ENCODE assay signal across 9 mouse cellular contexts in the genomic region with DNA sequence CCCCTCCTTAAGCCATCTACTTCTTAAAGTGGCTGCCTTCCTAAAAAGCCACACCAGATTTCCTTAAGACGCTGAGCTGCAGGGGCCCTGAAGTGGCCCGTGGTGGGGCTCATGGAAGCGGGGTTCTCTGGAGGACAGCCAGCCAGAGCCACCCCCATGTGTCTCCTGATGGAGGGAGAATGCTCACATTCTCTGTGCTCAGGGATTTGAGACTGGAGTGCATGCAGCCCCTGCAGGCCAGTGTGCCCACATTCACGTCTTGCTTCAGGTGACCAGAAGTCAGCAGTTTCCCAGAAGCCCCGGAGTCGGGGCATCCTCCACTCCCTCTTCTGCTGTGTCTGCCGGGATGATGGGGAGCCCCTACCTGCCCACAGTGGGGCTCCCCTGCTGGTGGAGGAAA. TPM values are rescaled to one million over a fixed set of nuclear protein-coding genes. Genes with fewer than 3 reads are reported as not detected.
A peak's percentile ranks its signal among the peaks of the same experiment; 100 is the strongest.
DNase-seq lines count a peak whose midpoint lies in the region; ATAC-seq lines count a peak whose summit lies in the region.
"Had no signal": no experiment of that assay in that cellular context is flagged by ENCODE, and none has a peak within 500 bp of the region (broad histone marks: within the 10 kb centered on the region; RNA-seq: fewer than 3 reads in every experiment).

No protein-coding gene starts in this region.

- H3K4me2 ChIP-seq in heart, embryonic 14.5 days (ENCODE audit: low read length), result peak overlapping the region; percentile 99
- H3K4me2 ChIP-seq in hindbrain, embryonic 14.5 days (replicated peaks), result peak overlapping the region; percentile 95
- H3K4me2 ChIP-seq in midbrain, embryonic 13.5 days (replicated peaks), result peak overlapping the region; percentile 95

- DNase-seq in heart, adult 18-20 months, result no peak
- DNase-seq in hindbrain, embryonic 14.5 days (ENCODE audit: low spot score), result no peak
- no peak for DNase-seq in gastrocnemius, postnatal 14 days
- no peak for DNase-seq in right cerebral cortex, adult 2 months (ENCODE audit: low spot score in 2 of 2)

- H3K9ac ChIP-seq in heart, embryonic 14.5 days (ENCODE audit: low read length), result peak overlapping the region; percentile 100
- peak overlapping the region; percentile 81; the same call in 1 of the 2 replicates for H3K9ac ChIP-seq in hindbrain, embryonic 14.5 days
- H3K9ac ChIP-seq in midbrain, embryonic 13.5 days (replicated peaks), result peak overlapping the region; percentile 83

- H3K4me3 ChIP-seq in heart, embryonic 14.5 days (ENCODE audit: control insufficient read depth in 1 of 2, insufficient read depth in 1 of 2, low read depth in 1 of 2, low read length in 2 of 2), result peak overlapping the region; percentile 89 to 95
- H3K4me3 ChIP-seq in brown adipose tissue, adult 24 weeks (ENCODE audit: insufficient read depth, low read depth, low read length), result peak overlapping the region; percentile 99
- peak overlapping the region; percentile 91 for H3K4me3 ChIP-seq in hindbrain, embryonic 14.5 days (replicated peaks; ENCODE audit: low read length)
- peak overlapping the region; percentile 88 for H3K4me3 ChIP-seq in midbrain, embryonic 13.5 days (replicated peaks)

- ATAC-seq in heart, embryonic 14.5 days (ENCODE audit: insufficient number of reproducible peaks, insufficient read depth, low FRiP score, low read depth), result no peak
- ATAC-seq in hindbrain, embryonic 14.5 days (ENCODE audit: low FRiP score), result no peak
- ATAC-seq in midbrain, embryonic 13.5 days, result no peak
- ATAC-seq in activated CD4-positive, CD25-positive, alpha-beta regulatory T cell, adult 4 months, result no peak

- peaks cover 26% of the 10 kb centered on the region for H3K36me3 ChIP-seq in heart, embryonic 14.5 days (ENCODE audit: control insufficient read depth, insufficient read depth, low read length)
- H3K36me3 ChIP-seq in hindbrain, embryonic 14.5 days (replicated peaks; ENCODE audit: control insufficient read depth, insufficient read depth), result peaks cover 12% of the 10 kb centered on the region; the same call in 1 of the 2 replicates
- peaks cover 20% of the 10 kb centered on the region for H3K36me3 ChIP-seq in midbrain, embryonic 13.5 days

- no peaks in the 10 kb centered on the region for H3K9me3 ChIP-seq in heart, embryonic 14.5 days (ENCODE audit: control insufficient read depth, low read length)
- H3K9me3 ChIP-seq in hindbrain, embryonic 14.5 days (ENCODE audit: control insufficient read depth, low read length), result no peaks in the 10 kb centered on the region
- H3K9me3 ChIP-seq in midbrain, embryonic 13.5 days, result no peaks in the 10 kb centered on the region

- H3K27ac ChIP-seq in heart, embryonic 14.5 days (replicated peaks in 1 of 2; ENCODE audit: control insufficient read depth in 1 of 2, insufficient read depth in 1 of 2, low read depth in 2 of 2, low read length in 2 of 2), result peak overlapping the region in 1 of 2 experiments; percentile 100; a peak in 2 of 4 replicates
- H3K27ac ChIP-seq in brown adipose tissue, adult 24 weeks (replicated peaks; ENCODE audit: low read depth, low read length), result no peak overlapping the region; the same call in 1 of the 2 replicates
- no peak overlapping the region for H3K27ac ChIP-seq in hindbrain, embryonic 14.5 days
- no peak overlapping the region for H3K27ac ChIP-seq in midbrain, embryonic 13.5 days

- H3K27me3 ChIP-seq in heart, embryonic 14.5 days (ENCODE audit: control insufficient read depth, insufficient read depth, low read length), result no peaks in the 10 kb centered on the region
- peaks cover 15% of the 10 kb centered on the region for H3K27me3 ChIP-seq in hindbrain, embryonic 14.5 days (ENCODE audit: control insufficient read depth, insufficient read depth, low read length)
- peaks cover 28% of the 10 kb centered on the region for H3K27me3 ChIP-seq in midbrain, embryonic 13.5 days

- intact Hi-C loops in gastrocnemius, postnatal 14 days (cut with DNase I; ENCODE audit: low total_unique reads), result no loop called here

- 49% methylated on average over 7 of the region's 7 CpGs for WGBS in heart, embryonic 14.5 days
- WGBS in hindbrain, embryonic 14.5 days, result 42% methylated on average over 7 of the region's 7 CpGs
- WGBS in midbrain, embryonic 13.5 days, result 37% methylated on average over 7 of the region's 7 CpGs

- H3K4me1 ChIP-seq in heart, embryonic 14.5 days (ENCODE audit: control insufficient read depth in 2 of 2, insufficient read depth in 2 of 2, low read length in 2 of 2), result peaks cover 19 to 33% of the 10 kb centered on the region in 2 experiments
- H3K4me1 ChIP-seq in brown adipose tissue, adult 24 weeks (ENCODE audit: control insufficient read depth, insufficient read depth, insufficient read length, low read length), result peaks cover 5% of the 10 kb centered on the region; the same call in 1 of the 2 replicates
- peaks cover 17% of the 10 kb centered on the region for H3K4me1 ChIP-seq in hindbrain, embryonic 14.5 days (replicated peaks; ENCODE audit: control insufficient read depth, insufficient read depth, low read length)
- peaks cover 50% of the 10 kb centered on the region for H3K4me1 ChIP-seq in midbrain, embryonic 13.5 days (replicated peaks)

RNA-seq across cellular contexts. Expression of a gene that starts 1.7 kb away (rescaled TPM):
- 67.3 and 67.8 TPM in 2 replicates for polyA plus RNA-seq in heart, embryonic 14.5 days (2014; fragmentation: Nextera tagmentation; extraction: Ambion mirVana)
- total RNA-seq in heart, adult 18-20 months (2021), result 100 to 1,000 TPM; 107 to 116 TPM
- polyA plus RNA-seq in brown adipose tissue, adult 24 weeks (2012; ENCODE audit: insufficient read depth, insufficient read length, missing spikeins), result 66.8 and 98.0 TPM in 2 replicates
- polyA plus RNA-seq in hindbrain, embryonic 14.5 days (2014; fragmentation: Nextera tagmentation; extraction: Ambion mirVana), result 20.3 and 20.8 TPM in 2 replicates
- polyA plus RNA-seq in midbrain, embryonic 13.5 days (2015; fragmentation: Nextera tagmentation; extraction: Ambion mirVana), result 17.2 and 18.6 TPM in 2 replicates
- polyA plus RNA-seq in activated CD4-positive, CD25-positive, alpha-beta regulatory T cell, adult 4 months (2017; shearing (Covaris generic)), result 10 to 100 TPM; 29.9 to 31.9 TPM
- 10 to 100 TPM; 88.2 to 88.5 TPM for total RNA-seq in gastrocnemius, postnatal 14 days (2021)

RNA-seq across cellular contexts. Expression of a gene that starts 16.2 kb away (rescaled TPM):
- polyA plus RNA-seq in heart, embryonic 14.5 days (2014; fragmentation: Nextera tagmentation; extraction: Ambion mirVana), result 0.27 and 0.38 TPM in 2 replicates
- total RNA-seq in heart, adult 18-20 months (2021), result 1 to 10 TPM; 1.2 to 1.5 TPM
- 0.46 and 1.1 TPM in 2 replicates for polyA plus RNA-seq in brown adipose tissue, adult 24 weeks (2012; ENCODE audit: insufficient read depth, insufficient read length, missing spikeins)
- polyA plus RNA-seq in hindbrain, embryonic 14.5 days (2014; fragmentation: Nextera tagmentation; extraction: Ambion mirVana), result 0.16 and 0.34 TPM in 2 replicates
- polyA plus RNA-seq in midbrain, embryonic 13.5 days (2015; fragmentation: Nextera tagmentation; extraction: Ambion mirVana), result 0.20 and 0.30 TPM in 2 replicates
- polyA plus RNA-seq in activated CD4-positive, CD25-positive, alpha-beta regulatory T cell, adult 4 months (2017; shearing (Covaris generic)), result under 1 TPM in 1 of 2 experiments, not detected in 1; 0.13 TPM
- under 1 TPM; 0.27 TPM for total RNA-seq in gastrocnemius, postnatal 14 days (2021)

RNA-seq across cellular contexts. Expression of a gene that starts 18.0 kb away (rescaled TPM):
- polyA plus RNA-seq in heart, embryonic 14.5 days (2014; fragmentation: Nextera tagmentation; extraction: Ambion mirVana), result 4.4 and 4.9 TPM in 2 replicates
- total RNA-seq in heart, adult 18-20 months (2021), result 1 to 10 TPM; 5.3 to 5.4 TPM
- 1.5 and 5.8 TPM in 2 replicates for polyA plus RNA-seq in brown adipose tissue, adult 24 weeks (2012; ENCODE audit: insufficient read depth, insufficient read length, missing spikeins)
- 2.7 and 2.9 TPM in 2 replicates for polyA plus RNA-seq in hindbrain, embryonic 14.5 days (2014; fragmentation: Nextera tagmentation; extraction: Ambion mirVana)
- 0.94 and 2.9 TPM in 2 replicates for polyA plus RNA-seq in midbrain, embryonic 13.5 days (2015; fragmentation: Nextera tagmentation; extraction: Ambion mirVana)
- polyA plus RNA-seq in activated CD4-positive, CD25-positive, alpha-beta regulatory T cell, adult 4 months (2017; shearing (Covaris generic)), result under 1 TPM; 0.42 to 0.97 TPM
- total RNA-seq in gastrocnemius, postnatal 14 days (2021), result 1 to 10 TPM; 2.5 to 4.5 TPM
- total RNA-seq: hematopoietic stem cell, adult 5-6 weeks had no signal

RNA-seq across cellular contexts. Expression of a gene that starts 31.1 kb away (rescaled TPM):
- 0.34 and 0.55 TPM in 2 replicates for polyA plus RNA-seq in heart, embryonic 14.5 days (2014; fragmentation: Nextera tagmentation; extraction: Ambion mirVana)
- total RNA-seq in heart, adult 18-20 months (2021), result under 1 TPM in 1 of 2 experiments, not detected in 1; 0.44 TPM
- polyA plus RNA-seq in brown adipose tissue, adult 24 weeks (2012; ENCODE audit: insufficient read depth, insufficient read length, missing spikeins), result not detected in 2 replicates
- polyA plus RNA-seq in hindbrain, embryonic 14.5 days (2014; fragmentation: Nextera tagmentation; extraction: Ambion mirVana), result 1.2 and 1.7 TPM in 2 replicates
- polyA plus RNA-seq in midbrain, embryonic 13.5 days (2015; fragmentation: Nextera tagmentation; extraction: Ambion mirVana), result 0.41 and 0.62 TPM in 2 replicates
- not detected for polyA plus RNA-seq in activated CD4-positive, CD25-positive, alpha-beta regulatory T cell, adult 4 months (2017; shearing (Covaris generic))
- total RNA-seq in gastrocnemius, postnatal 14 days (2021), result under 1 TPM; 0.10 to 0.20 TPM
